In the genomic region with DNA sequence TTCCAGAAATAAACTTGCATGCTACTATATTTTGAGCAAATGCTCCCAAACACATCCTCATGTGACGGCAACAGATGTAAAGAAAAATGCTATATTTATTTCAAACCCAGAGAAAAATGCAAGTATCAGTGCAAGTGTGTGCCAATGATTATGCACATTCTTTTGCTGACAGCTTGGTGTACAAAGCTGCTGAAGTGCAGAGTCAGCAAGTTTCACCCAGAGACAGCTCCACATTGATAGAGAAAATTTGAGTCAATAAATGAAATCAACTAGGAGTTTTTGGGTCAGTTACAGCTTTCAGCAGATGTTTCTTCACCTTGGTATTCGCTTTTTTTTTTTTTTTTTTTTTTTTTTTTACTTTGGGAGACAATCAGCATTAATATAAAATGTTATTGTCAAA, we compare ENCODE assay signal across 27 mouse cellular contexts.
"Had no signal": no experiment of that assay in that cellular context is flagged by ENCODE, and none has a peak within 500 bp of the region (broad histone marks: within the 10 kb centered on the region; RNA-seq: fewer than 3 reads in every experiment).

No protein-coding gene starts in this region.

- H3K4me1 ChIP-seq: heart, embryonic 13.5 days; heart, embryonic 15.5 days; hindbrain, embryonic 13.5 days; hindbrain, embryonic 15.5 days; kidney, embryonic 15.5 days; limb, embryonic 10.5 days; limb, embryonic 12.5 days had no signal

- H3K36me3 ChIP-seq: heart, embryonic 13.5 days; heart, embryonic 15.5 days; hindbrain, embryonic 13.5 days; hindbrain, embryonic 15.5 days; kidney, embryonic 15.5 days; limb, embryonic 10.5 days; limb, embryonic 12.5 days had no signal

- H3K27me3 ChIP-seq: heart, embryonic 13.5 days; heart, embryonic 15.5 days; hindbrain, embryonic 13.5 days; hindbrain, embryonic 15.5 days; kidney, embryonic 15.5 days; limb, embryonic 12.5 days had no signal

- ATAC-seq: hindbrain, postnatal 0 days; intestine, embryonic 16.5 days had no signal

- DNase-seq: gastrocnemius, adult 2 months; gastrocnemius, postnatal 10 days; gastrocnemius, postnatal 25 days; heart, adult 18-20 months; heart, postnatal 14 days; heart, postnatal 36 days; kidney, adult 11 months; kidney, adult 2 months; kidney, adult 9 months; kidney, postnatal 14 days; kidney, postnatal 36 days; liver had no signal

- H3K9me3 ChIP-seq: heart, embryonic 13.5 days; heart, embryonic 15.5 days; hindbrain, embryonic 13.5 days; hindbrain, embryonic 15.5 days; kidney, embryonic 15.5 days; limb, embryonic 10.5 days; limb, embryonic 12.5 days had no signal

- H3K27ac ChIP-seq: gastrocnemius, adult 2 months; heart, embryonic 13.5 days; heart, embryonic 15.5 days; hindbrain, embryonic 13.5 days; hindbrain, embryonic 15.5 days; hindbrain, postnatal 0 days; kidney, embryonic 15.5 days; kidney, postnatal 0 days; layer of hippocampus, adult 2 months; left cerebral cortex, adult 2 months; limb, embryonic 10.5 days; limb, embryonic 12.5 days; liver, embryonic 14.5 days had no signal

- H3K9ac ChIP-seq: heart, embryonic 13.5 days; heart, embryonic 15.5 days; hindbrain, embryonic 13.5 days; hindbrain, embryonic 15.5 days; kidney, embryonic 15.5 days; limb, embryonic 12.5 days; liver, embryonic 14.5 days had no signal

- H3K4me2 ChIP-seq: heart, embryonic 11.5 days; heart, embryonic 13.5 days; heart, embryonic 15.5 days; hindbrain, embryonic 13.5 days; hindbrain, embryonic 15.5 days; kidney, embryonic 15.5 days; limb, embryonic 12.5 days; liver, embryonic 11.5 days had no signal

- H3K4me3 ChIP-seq: gastrocnemius, adult 2 months; heart, embryonic 13.5 days; heart, embryonic 15.5 days; hindbrain, embryonic 13.5 days; hindbrain, embryonic 15.5 days; kidney, embryonic 15.5 days; layer of hippocampus, adult 2 months; left cerebral cortex, adult 2 months; limb, embryonic 10.5 days; limb, embryonic 12.5 days had no signal
